Mouse (Mus musculus) splenic B cell, adult 2 months (primary cell): Measurements from ENCODE around the gene Bst1.

ENCODE experiments used
- DNase-seq: peaks from one replicate; pipeline ENCODE4 v3.0.0-alpha.2; 2011; ENCODE audit warnings: low read depth, low spot score
- H3K27me3 ChIP-seq: 2 replicates; pipeline ENCODE4 v1.6.1; 2012; ENCODE audit warnings: mild to moderate bottlenecking, low read length, moderate library complexity, mixed read lengths; ENCODE audit not compliant: control insufficient read depth, poor library complexity, insufficient read depth, severe bottlenecking
- H3K36me3 ChIP-seq: 2 replicates; pipeline ENCODE4 v1.6.1; 2012; ENCODE audit warnings: mild to moderate bottlenecking, low read length, moderate library complexity, mixed read lengths; ENCODE audit not compliant: control insufficient read depth, poor library complexity, insufficient read depth, severe bottlenecking

Gene Bst1

GRCm38 (mm10) chr5:43818695-43819094, at the start of gene Bst1:
Bst1 (plus strand) TSS chr5:43818885.
- H3K36me3 ChIP-seq: no peaks in the 10 kb centered on the region
- no peak for DNase-seq
- no peaks in the 10 kb centered on the region for H3K27me3 ChIP-seq

GRCm38 (mm10) chr5:43770618-43771354, 47.9 kb upstream of the Bst1 start:
- DNase-seq: peak; percentile 54
- no peaks in the 10 kb centered on the region for H3K27me3 ChIP-seq
- H3K36me3 ChIP-seq: peaks cover 4% of the 10 kb centered on the region; the same call in 1 of the 2 replicates

DNA sequence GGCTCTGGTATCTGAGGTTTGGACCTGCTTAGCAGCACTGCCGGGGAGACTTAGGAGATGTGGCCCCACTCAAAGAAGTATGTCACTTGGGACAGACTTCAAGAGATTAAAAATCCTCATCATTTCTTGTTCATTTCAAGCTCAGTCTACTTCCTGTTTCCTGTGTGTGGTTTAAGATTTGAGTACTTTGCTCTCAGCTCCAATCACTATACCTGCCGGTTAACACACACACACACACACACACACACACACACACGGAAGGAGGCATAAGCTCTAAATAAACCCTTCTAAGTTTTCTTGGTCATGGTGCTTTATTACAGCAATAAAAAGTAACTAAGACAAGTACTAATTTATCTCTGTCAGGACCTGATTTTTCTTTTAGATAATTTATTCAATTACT, 47.1 kb upstream of the Bst1 start:
- peak; percentile 67 for DNase-seq
- Histone ChIP-seq H3K27me3 (no peaks in the 10 kb centered on the region), H3K36me3 (peaks cover 4% of the 10 kb centered on the region; the same call in 1 of the 2 replicates)

- no peak for DNase-seq
- Histone ChIP-seq H3K27me3 (no peaks in the 10 kb centered on the region), H3K36me3 (no peaks in the 10 kb centered on the region)
These were observed 42.3 kb upstream of the Bst1 start for GRCm38 (mm10) chr5:43776407-43776806.

DNA sequence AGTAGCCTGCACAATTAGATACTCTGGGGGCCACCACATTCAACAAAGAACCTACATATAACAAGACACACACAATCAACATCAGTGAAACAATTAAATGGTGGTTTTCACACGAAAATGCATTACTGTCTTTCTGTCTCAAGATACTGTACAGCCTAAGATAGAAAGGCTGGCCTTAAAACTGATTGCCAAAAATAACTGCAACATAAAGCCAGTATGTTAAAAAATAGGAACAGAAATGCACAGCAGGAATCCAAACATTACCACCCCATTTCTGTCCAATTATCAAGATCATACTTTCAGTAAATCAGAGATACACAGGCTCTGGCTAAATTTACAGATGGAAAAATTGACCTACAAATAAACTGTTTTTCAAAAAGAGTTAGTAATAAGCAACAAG, 41.7 kb upstream of the Bst1 start:
- H3K27me3 ChIP-seq: no peaks in the 10 kb centered on the region
- H3K36me3 ChIP-seq: no peaks in the 10 kb centered on the region
- no peak for DNase-seq

DNA sequence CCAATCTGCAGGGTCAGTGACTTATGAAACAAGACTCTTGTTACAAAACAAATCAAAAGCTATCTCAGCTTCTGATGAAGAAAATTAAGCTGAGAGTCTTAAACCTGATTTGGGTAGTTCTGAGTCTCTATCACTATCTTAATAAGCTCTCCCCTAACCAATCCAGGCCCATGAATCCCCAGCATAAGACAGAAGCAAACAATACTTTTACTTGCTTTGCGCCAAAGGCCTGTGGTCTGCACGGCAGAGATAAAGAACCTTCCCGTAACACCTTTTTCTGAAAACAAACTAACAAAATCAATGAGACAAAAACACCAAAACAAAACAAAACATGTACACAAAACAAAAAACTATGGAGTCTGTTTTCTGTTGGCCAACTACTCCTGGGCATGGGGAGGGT, 40.1 kb upstream of the Bst1 start:
- Histone ChIP-seq H3K27me3 (no peaks in the 10 kb centered on the region), H3K36me3 (no peaks in the 10 kb centered on the region)
- no peak for DNase-seq

GRCm38 (mm10) chr5:43781423-43781976, 37.2 kb upstream of the Bst1 start:
- DNase-seq: peak; percentile 26
- Histone ChIP-seq H3K27me3 (no peaks in the 10 kb centered on the region), H3K36me3 (no peaks in the 10 kb centered on the region)

- DNase-seq: peak; percentile 87
These were observed 36.4 kb upstream of the Bst1 start for GRCm38 (mm10) chr5:43781977-43782930.

GRCm38 (mm10) chr5:43783996-43784395, 34.7 kb upstream of the Bst1 start:
- no peak for DNase-seq
- H3K36me3 ChIP-seq: no peaks in the 10 kb centered on the region
- no peaks in the 10 kb centered on the region for H3K27me3 ChIP-seq

More at GRCm38 (mm10) chr5:43781977-43782930, 36.4 kb upstream of the Bst1 start:
- H3K36me3 ChIP-seq: no peaks in the 10 kb centered on the region
- no peaks in the 10 kb centered on the region for H3K27me3 ChIP-seq

GRCm38 (mm10) chr5:43786607-43787006, 32.1 kb upstream of the Bst1 start:
- no peaks in the 10 kb centered on the region for H3K27me3 ChIP-seq
- DNase-seq: peak; percentile 54
- H3K36me3 ChIP-seq: no peaks in the 10 kb centered on the region

- no peaks in the 10 kb centered on the region for H3K27me3 ChIP-seq
- no peak for DNase-seq
- H3K36me3 ChIP-seq: no peaks in the 10 kb centered on the region
These were observed 30.5 kb upstream of the Bst1 start for GRCm38 (mm10) chr5:43787976-43788752.

DNA sequence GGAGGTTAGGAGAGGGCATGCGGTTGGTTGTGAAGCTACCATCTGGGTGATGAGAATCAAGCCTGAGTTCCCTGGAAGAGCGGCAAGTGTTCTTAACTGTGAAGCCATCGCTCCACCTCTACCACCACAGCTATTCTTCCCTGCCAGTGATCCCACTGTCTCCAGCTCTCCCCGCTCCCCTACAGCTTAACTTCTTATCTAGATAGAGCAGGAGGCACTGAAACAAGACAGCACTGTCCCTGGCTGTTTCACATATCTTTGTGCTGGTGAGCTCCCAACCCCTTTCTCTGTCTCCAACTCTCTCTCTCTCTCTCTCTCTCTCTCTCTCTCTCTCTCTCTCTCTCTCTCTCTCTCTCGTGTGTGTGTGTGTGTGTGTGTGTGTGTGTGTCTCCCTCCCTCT, 26.3 kb upstream of the Bst1 start:
- no peak for DNase-seq
- Histone ChIP-seq H3K27me3 (no peaks in the 10 kb centered on the region), H3K36me3 (no peaks in the 10 kb centered on the region)

DNA sequence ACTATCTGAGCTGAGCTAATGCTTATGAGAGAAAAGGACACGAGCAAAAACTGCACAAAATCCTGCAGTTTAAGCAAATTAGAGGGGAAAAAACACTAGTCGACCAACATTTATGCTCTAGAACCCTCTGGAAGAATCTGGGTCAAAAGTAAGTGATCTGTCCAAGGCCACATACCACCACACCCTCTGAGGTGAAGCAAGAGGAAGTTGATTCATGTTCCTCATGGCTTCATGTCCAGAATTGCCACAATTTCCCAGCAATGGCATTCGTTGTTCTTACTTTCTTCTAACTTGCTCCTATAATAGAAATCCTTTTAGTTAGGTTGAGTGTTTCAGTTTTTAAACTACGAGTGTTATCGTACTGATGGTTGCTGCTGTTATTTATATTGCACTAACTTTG, 19.2 kb upstream of the Bst1 start:
- no peaks in the 10 kb centered on the region for H3K36me3 ChIP-seq
- no peak for DNase-seq
- no peaks in the 10 kb centered on the region for H3K27me3 ChIP-seq

GRCm38 (mm10) chr5:43800700-43801099, 18.0 kb upstream of the Bst1 start:
- Histone ChIP-seq H3K36me3 (no peaks in the 10 kb centered on the region), H3K27me3 (no peaks in the 10 kb centered on the region)
- no peak for DNase-seq
